Mouse (Mus musculus): ENCODE results near the gene Tgoln1. TPM values are rescaled to one million over a fixed set of nuclear protein-coding genes. Genes with fewer than 3 reads are reported as not detected.
A peak's percentile ranks its signal among the peaks of the same experiment; 100 is the strongest.

The Tgoln1 gene
- total RNA-seq, 4 experiments from 2014 or later, result 63.6 to 67.4 (median 65.5) TPM

GRCm38 (mm10) chr6:72630370-72630769 is 13.6 kb upstream of the Tgoln1 start:
- DNase-seq (ENCODE audit: low spot score), result no peak

GRCm38 (mm10) chr6:72627276-72627675 is 10.5 kb upstream of the Tgoln1 start:
- no peak for DNase-seq (ENCODE audit: low spot score)

GRCm38 (mm10) chr6:72626391-72626790 is 9.6 kb upstream of the Tgoln1 start:
- no peak for DNase-seq (ENCODE audit: low spot score)

GRCm38 (mm10) chr6:72623661-72624402 is 7.0 kb upstream of the Tgoln1 start:
- DNase-seq (ENCODE audit: low spot score), result peak; percentile 37

- no peak for DNase-seq (ENCODE audit: low spot score)
Measured at GRCm38 (mm10) chr6:72622917-72623316, 6.1 kb upstream of the Tgoln1 start.

GRCm38 (mm10) chr6:72620920-72621319 is 4.1 kb upstream of the Tgoln1 start:
- DNase-seq (ENCODE audit: low spot score), result no peak

- no peak for DNase-seq (ENCODE audit: low spot score)
Measured at GRCm38 (mm10) chr6:72619734-72620532, 3.1 kb upstream of the Tgoln1 start.

- no peak for DNase-seq (ENCODE audit: low spot score)
Measured at GRCm38 (mm10) chr6:72615561-72616375, 1.0 kb downstream of the Tgoln1 start.

- no peak for DNase-seq (ENCODE audit: low spot score)
Measured at GRCm38 (mm10) chr6:72615151-72615550, 1.6 kb downstream of the Tgoln1 start.

GRCm38 (mm10) chr6:72610261-72610660 is 6.5 kb downstream of the Tgoln1 start:
- no peak for DNase-seq (ENCODE audit: low spot score)

GRCm38 (mm10) chr6:72608662-72609184 is 8.1 kb downstream of the Tgoln1 start:
- DNase-seq (ENCODE audit: low spot score), result no peak

GRCm38 (mm10) chr6:72607676-72608075 is 9.1 kb downstream of the Tgoln1 start:
- no peak for DNase-seq (ENCODE audit: low spot score)

- DNase-seq (ENCODE audit: low spot score), result no peak
Measured at GRCm38 (mm10) chr6:72607060-72607459, 9.7 kb downstream of the Tgoln1 start.

GRCm38 (mm10) chr6:72604066-72604465 is 12.7 kb downstream of the Tgoln1 start:
- DNase-seq (ENCODE audit: low spot score), result no peak

- peak; percentile 84 for DNase-seq (ENCODE audit: low spot score)
Measured at GRCm38 (mm10) chr6:72601732-72602131, 15.1 kb downstream of the Tgoln1 start.

- no peak for DNase-seq (ENCODE audit: low spot score)
Measured at GRCm38 (mm10) chr6:72600771-72601170, 16.0 kb downstream of the Tgoln1 start.

GRCm38 (mm10) chr6:72600216-72600615 is 16.6 kb downstream of the Tgoln1 start:
- DNase-seq (ENCODE audit: low spot score), result no peak

- peak; percentile 57 for DNase-seq (ENCODE audit: low spot score)
Measured at GRCm38 (mm10) chr6:72598791-72599557, 17.8 kb downstream of the Tgoln1 start.

- DNase-seq (ENCODE audit: low spot score), result peak; percentile 99
Measured at GRCm38 (mm10) chr6:72597956-72598753, 18.6 kb downstream of the Tgoln1 start, which contains the start of the genes Elmod3 and Retsat. Gene Elmod3 (minus strand): TSS chr6:72598413. Gene Retsat (plus strand): TSS chr6:72598475.
